Mouse (Mus musculus) small intestine, adult 2 months (tissue): ENCODE results near the gene Nme7.

ENCODE experiments used
- CTCF ChIP-seq: fragments of 200-500 bp; IDR thresholded peaks from 2 replicates; pipeline ENCODE4 v1.5.1; 2012; ENCODE audit warnings: low read depth, mild to moderate bottlenecking, control low read depth, inconsistent platforms, low read length, moderate library complexity, mixed read lengths; ENCODE audit not compliant: insufficient replicate concordance, insufficient read length; ENCODE audit errors: extremely low read depth
- POLR2A ChIP-seq: fragments of 200-500 bp; IDR thresholded peaks from 2 replicates; pipeline ENCODE4 v1.6.1; 2012; ENCODE audit warnings: low read depth, mild to moderate bottlenecking, control low read depth, inconsistent platforms, low read length, moderate library complexity

DNA sequence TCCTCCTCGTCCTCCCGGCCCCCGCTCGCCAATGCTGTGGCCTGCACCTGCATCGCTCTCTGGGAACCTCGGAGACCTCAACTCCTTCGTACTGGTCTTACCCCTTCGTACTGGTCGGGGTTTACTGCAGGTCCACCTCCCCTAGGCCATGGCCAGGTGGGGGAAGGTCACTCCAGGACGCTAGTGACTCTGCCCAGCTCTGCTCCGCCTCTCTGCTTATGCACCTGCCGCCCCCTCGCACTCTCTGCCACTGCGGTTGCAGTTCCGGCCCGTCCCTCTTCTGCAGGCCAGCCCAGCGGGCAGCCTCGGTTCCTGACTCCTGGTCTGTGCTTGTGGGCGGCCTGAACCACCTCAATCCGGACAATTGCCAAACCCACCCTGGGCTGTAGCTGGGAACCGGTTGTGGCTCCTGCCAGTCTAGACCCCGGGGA lies 154.7 kb downstream of the Nme7 start:
- no peak for TF ChIP-seq CTCF
- TF ChIP-seq POLR2A, result no peak; the same call in 1 of the 2 replicates
